Mouse (Mus musculus) lung, postnatal 0 days (tissue): ENCODE measurements at regions not wholly inside any gene's neighbourhood (a gene's known extent, or its start where the extent isn't known, plus 50 kb on each side); places are given as distances from the start of the nearest gene placed in this dataset.
A peak's percentile ranks its signal among the peaks of the same experiment; 100 is the strongest.

Experiments
- CTCF ChIP-seq: IDR thresholded peaks from 2 replicates; pipeline ENCODE4 v1.5.1; 2016; ENCODE audit warnings: antibody characterized with exemption, mild to moderate bottlenecking
- EP300 ChIP-seq: IDR thresholded peaks from 2 replicates; pipeline ENCODE4 v1.6.1; 2016; ENCODE audit warnings: antibody characterized with exemption, mild to moderate bottlenecking, control low read depth

GRCm38 (mm10) chr13:110461581-110461980 is 66.7 kb downstream of the Plk2 start:
- TF ChIP-seq CTCF, result no peak
- 0 out of 2 replicates have a peak, but pooled peaks have one; percentile 26 for TF ChIP-seq EP300
